Mouse (Mus musculus) telencephalon, adult 2 months (tissue): ENCODE results near the gene Slc22a23.

ENCODE experiments used
- DNase-seq: peaks from one replicate; pipeline ENCODE4 v3.0.0-alpha.2; 2011; ENCODE audit warnings: low read depth, low spot score

Gene Slc22a23

GRCm38 (mm10) chr13:34235056-34235455 is 109.9 kb downstream of the Slc22a23 start:
- no peak for DNase-seq

- DNase-seq = no peak
Measured at GRCm38 (mm10) chr13:34234439-34234838, 110.5 kb downstream of the Slc22a23 start.

GRCm38 (mm10) chr13:34232992-34233391 is 112.0 kb downstream of the Slc22a23 start:
- peak; percentile 54 for DNase-seq

GRCm38 (mm10) chr13:34228905-34229304 is 116.1 kb downstream of the Slc22a23 start:
- no peak for DNase-seq

GRCm38 (mm10) chr13:34227720-34228661 is 117.0 kb downstream of the Slc22a23 start:
- no peak for DNase-seq

GRCm38 (mm10) chr13:34226940-34227339 is 118.0 kb downstream of the Slc22a23 start:
- no peak for DNase-seq

- DNase-seq = no peak
Measured at GRCm38 (mm10) chr13:34222985-34223384, 122.0 kb downstream of the Slc22a23 start.

- DNase-seq = no peak
Measured at GRCm38 (mm10) chr13:34219728-34220127, 125.3 kb downstream of the Slc22a23 start.

- DNase-seq = no peak
Measured at GRCm38 (mm10) chr13:34218776-34219175, 126.2 kb downstream of the Slc22a23 start.

GRCm38 (mm10) chr13:34214855-34215254 is 130.1 kb downstream of the Slc22a23 start:
- DNase-seq = peak; percentile 60

- DNase-seq = no peak
Measured at GRCm38 (mm10) chr13:34212735-34213212, 132.2 kb downstream of the Slc22a23 start.

GRCm38 (mm10) chr13:34211261-34211775 is 133.7 kb downstream of the Slc22a23 start:
- no peak for DNase-seq

- no peak for DNase-seq
Measured at GRCm38 (mm10) chr13:34207714-34208470, 137.1 kb downstream of the Slc22a23 start.

- no peak for DNase-seq
Measured at GRCm38 (mm10) chr13:34205216-34205615, 139.8 kb downstream of the Slc22a23 start.

GRCm38 (mm10) chr13:34195676-34196075 is 149.3 kb downstream of the Slc22a23 start:
- no peak for DNase-seq

GRCm38 (mm10) chr13:34193384-34193783 is 151.6 kb downstream of the Slc22a23 start:
- DNase-seq = no peak

GRCm38 (mm10) chr13:34192414-34193191 is 152.4 kb downstream of the Slc22a23 start:
- DNase-seq = no peak

- peak; percentile 47 for DNase-seq
Measured at GRCm38 (mm10) chr13:34187571-34187970, 157.4 kb downstream of the Slc22a23 start.

- no peak for DNase-seq
Measured at GRCm38 (mm10) chr13:34185371-34185770, 159.6 kb downstream of the Slc22a23 start.

GRCm38 (mm10) chr13:34181624-34182023 is 163.4 kb downstream of the Slc22a23 start:
- no peak for DNase-seq

GRCm38 (mm10) chr13:34174025-34174424 is 171.0 kb downstream of the Slc22a23 start:
- DNase-seq = no peak
